Mouse (Mus musculus) left cerebral cortex, adult 2 months (tissue): ENCODE data around the gene Gpr183. TPM values are rescaled to one million over a fixed set of nuclear protein-coding genes. Genes with fewer than 3 reads are reported as not detected.

Source experiments
- DNase-seq, 2 experiments: peaks; one replicate each; pipeline ENCODE4 v3.0.0; 2021 to 2022; ENCODE audit warnings: low spot score in 2 of 2, mixed read lengths in 1 of 2; ENCODE audit errors: extremely low spot score in 1 of 2
- H3K27ac ChIP-seq: fragments of 200-600 bp; 2 replicates; pipeline ENCODE4 v1.8.1; 2022
- H3K4me3 ChIP-seq: fragments of 200-600 bp; 2 replicates; pipeline ENCODE4 v1.8.1; 2022
- CTCF ChIP-seq: fragments of 200-600 bp; IDR thresholded peaks from 2 replicates; pipeline ENCODE4 v1.8.1; 2022; ENCODE audit warnings: antibody characterized with exemption, mild to moderate bottlenecking, moderate library complexity
- intact Hi-C: fragments of 180-260 bp; cut with DNase I; formaldehyde crosslinking; loops from one replicate; pipeline ENCODE4 v1.15.1; 2025
- total RNA-seq, 2 experiments: library from RNA; stranded (reverse); gene quantifications; 2 replicates each; pipeline ENCODE4 v1.2.3; 2021

The Gpr183 gene
- total RNA-seq, 2 experiments from 2014 or later = 0.44 to 0.66 TPM

- H3K4me3 ChIP-seq = no peak overlapping the region
- DNase-seq = no peak
- intact Hi-C loops = no loop called here
- no peak for TF ChIP-seq CTCF
- no peak overlapping the region for H3K27ac ChIP-seq
These were observed 20.5 kb upstream of the Gpr183 start for GRCm38 (mm10) chr14:121985477-121985876.

DNA sequence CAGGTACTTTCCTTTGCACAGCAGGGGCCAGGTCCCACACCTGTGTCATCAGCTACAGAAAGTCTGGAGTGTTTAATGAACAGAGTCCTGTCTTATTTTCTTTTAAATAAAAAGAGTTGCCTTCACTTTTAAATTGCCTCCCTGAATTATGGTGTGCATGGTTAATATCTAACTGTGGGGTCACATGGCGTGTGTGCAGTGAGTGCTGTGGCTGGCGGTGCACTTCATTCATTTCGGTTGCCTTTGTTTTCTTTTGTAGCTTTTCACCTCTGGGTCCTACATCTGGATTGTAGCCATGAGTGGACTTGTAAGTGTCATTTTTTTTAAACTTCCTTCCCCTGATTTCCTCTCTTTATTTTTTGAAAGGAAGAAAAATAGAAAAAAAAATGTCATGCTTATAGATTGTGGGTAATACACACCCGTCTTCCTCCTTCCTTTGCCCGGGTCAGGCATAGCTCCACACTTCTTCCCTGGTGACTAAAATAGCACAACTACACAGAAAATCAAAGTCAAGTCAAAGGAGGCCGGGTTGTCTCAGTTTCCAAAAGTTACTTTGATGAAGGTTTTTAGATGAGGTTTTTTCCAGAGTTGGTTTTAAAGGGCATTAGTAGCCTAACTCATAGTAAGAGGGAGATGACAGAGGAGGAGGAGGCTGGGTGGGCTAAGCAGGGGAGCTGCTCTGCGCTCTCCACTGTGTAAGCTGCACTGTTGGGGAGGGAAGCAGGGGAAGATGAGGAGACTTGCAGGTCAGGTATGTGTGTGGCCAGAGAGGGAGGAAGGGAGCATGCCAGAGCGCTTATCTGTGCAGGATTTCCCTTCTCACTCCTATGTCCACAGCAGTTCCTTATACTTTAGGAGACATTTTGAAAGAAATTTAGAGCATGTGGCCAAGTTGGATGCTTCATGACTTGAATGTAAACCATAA is 18.3 kb upstream of the Gpr183 start:
- Histone ChIP-seq H3K27ac (no peak overlapping the region), H3K4me3 (no peak overlapping the region)
- DNase-seq = no peak
- no peak for TF ChIP-seq CTCF
- intact Hi-C loops = no loop called here

DNA sequence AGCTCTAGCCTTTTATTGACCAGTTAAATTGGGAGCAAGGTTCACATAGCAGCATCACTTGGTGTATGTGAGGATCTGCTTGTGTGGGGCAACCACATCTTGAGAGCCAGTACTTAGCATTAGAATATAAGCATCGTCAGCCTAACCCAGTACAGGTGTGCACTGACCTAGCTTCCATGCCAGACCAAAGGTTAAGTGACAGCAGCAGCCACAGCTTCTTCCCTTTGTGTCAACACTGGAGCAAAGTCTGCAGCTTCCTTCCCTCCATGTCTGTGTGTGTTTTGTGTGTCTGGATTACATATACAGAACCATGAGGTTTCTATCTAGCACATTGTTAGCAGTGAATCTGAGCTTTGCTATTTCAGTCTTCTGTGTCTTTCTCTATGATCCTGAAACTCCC is 16.5 kb upstream of the Gpr183 start:
- no peak for DNase-seq
- Histone ChIP-seq H3K4me3 (no peak overlapping the region), H3K27ac (no peak overlapping the region)
- no peak for TF ChIP-seq CTCF
- intact Hi-C loops = no loop called here

- H3K27ac ChIP-seq = no peak overlapping the region
- DNase-seq = no peak
- TF ChIP-seq CTCF = no peak
- no peak overlapping the region for H3K4me3 ChIP-seq
- intact Hi-C loops = no loop called here
These were observed 8.1 kb upstream of the Gpr183 start for GRCm38 (mm10) chr14:121973114-121973513.

DNA sequence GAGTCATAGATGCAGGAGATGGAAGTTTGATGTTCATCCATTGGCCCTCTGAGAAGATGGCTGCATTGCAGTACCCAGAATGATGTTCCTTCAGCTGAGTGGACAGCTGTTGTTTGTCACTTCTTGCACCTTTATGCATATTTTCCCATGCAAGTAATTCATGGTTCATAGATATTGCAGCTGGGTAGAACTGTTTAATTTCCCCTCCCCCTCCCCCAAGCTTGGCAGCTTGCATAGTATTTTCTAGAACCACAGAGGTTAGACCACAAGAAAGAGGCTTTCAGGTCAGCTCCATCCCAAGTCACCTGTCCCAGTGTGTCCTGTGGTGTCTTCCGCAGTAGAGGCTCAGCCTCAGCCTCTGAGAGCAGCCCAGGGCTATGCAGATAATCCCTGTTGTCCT is 5.4 kb upstream of the Gpr183 start:
- Histone ChIP-seq H3K4me3 (no peak overlapping the region), H3K27ac (no peak overlapping the region)
- no peak for TF ChIP-seq CTCF
- intact Hi-C loops = no loop called here
- DNase-seq = no peak

DNA sequence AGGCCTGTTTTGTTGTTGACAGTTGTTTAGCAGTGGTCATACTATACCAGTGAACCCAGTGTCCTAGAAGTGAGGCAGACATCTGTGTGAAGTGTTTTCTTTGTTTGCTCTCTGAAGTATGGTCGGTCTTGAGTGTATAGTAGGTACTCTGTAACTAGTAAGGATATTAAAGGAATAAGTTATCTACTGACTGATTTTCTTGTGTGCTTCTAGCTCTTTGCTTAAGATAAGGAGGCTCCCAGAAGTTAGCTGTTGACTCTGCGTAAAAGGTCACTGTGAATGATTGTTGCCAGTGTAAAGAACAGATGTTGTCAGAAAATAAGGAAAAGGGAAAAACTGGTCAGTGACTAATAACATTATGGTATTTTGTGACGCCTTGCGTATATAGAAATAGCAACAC is 2.1 kb upstream of the Gpr183 start:
- H3K4me3 ChIP-seq = no peak overlapping the region
- DNase-seq = no peak
- no peak for TF ChIP-seq CTCF
- intact Hi-C loops = no loop called here
- no peak overlapping the region for H3K27ac ChIP-seq

- intact Hi-C loops = no loop called here
- DNase-seq = no peak
- TF ChIP-seq CTCF = no peak
- no peak overlapping the region for H3K4me3 ChIP-seq
- no peak overlapping the region for H3K27ac ChIP-seq
These were observed 466 bp upstream of the Gpr183 start for GRCm38 (mm10) chr14:121965461-121965860.

GRCm38 (mm10) chr14:121963942-121964335 is 1.1 kb downstream of the Gpr183 start:
- no peak for TF ChIP-seq CTCF
- intact Hi-C loops = no loop called here
- H3K27ac ChIP-seq = no peak overlapping the region
- no peak for DNase-seq
- H3K4me3 ChIP-seq = no peak overlapping the region

DNA sequence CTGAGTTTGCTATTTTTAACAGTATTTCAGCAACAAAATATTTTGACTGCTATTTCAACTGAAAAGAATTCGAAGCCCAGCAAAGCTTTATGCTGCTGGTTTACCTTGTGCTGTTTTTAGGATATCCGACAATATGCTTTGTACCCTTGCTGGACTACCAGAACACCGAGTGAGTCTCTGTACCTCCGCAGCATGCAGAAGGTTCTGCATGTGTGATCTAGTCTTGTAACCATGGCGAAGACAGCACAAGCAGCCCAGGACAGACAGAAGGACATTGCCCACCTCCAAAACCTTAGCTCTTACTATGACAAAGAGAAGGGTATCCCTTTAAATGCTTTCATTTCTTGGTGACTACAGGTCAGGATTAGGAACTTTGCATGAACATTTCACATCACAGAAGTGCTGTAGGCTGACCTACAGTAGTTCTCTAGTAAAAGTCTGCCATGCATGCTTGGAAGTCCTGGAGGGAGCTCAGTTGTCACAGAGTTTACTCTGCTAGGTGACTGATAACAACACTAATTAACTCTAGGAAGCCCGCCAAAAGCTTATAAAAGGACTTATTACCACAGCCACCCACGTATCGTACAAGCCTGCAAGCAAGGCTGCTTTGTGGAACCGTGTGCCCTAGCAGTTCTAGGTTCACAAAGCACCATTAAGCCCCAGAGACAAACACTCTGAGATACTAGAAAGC is 1.6 kb downstream of the Gpr183 start:
- no peak for TF ChIP-seq CTCF
- no peak overlapping the region for H3K27ac ChIP-seq

DNA sequence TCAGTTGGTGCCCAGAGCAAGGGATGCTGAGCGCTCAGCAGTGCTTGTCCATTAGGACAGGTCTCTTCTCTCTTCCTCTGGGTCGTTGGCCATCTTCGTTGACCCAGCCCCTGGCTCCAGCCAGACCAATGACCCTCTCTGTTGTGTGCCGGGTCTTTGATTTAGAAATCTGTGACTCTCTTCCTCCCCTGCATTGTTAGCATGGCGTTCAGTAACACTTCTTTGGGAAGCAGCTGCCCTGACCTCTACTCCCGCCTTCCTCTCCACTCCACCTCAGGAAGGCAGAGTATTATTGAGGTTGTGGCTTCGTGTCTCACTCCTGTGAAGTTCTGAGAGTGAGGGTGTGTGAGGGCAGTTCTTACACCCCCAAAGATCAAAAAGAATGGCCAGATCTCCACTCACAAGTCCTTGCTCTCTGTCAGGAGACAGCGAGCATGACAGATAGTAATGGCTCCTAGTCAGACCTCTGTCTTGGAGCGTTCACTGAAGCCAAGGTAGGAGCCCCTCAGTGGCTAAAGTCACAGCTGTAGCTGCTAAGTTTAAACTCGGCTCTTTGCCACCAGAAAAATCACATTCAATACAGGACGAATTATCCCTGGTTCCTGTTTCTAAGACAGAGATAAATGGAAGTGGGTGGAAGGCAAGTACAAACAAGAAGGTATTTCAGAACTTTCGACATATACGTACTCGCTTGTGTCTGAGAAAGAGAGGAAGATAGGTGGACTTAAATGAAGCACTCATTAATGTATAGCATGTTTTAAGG is 2.7 kb downstream of the Gpr183 start:
- DNase-seq = no peak
- H3K27ac ChIP-seq = no peak overlapping the region
- intact Hi-C loops = no loop called here

More for the DNA sequence above, 1.6 kb downstream of the Gpr183 start:
- intact Hi-C loops = no loop called here
- DNase-seq = no peak
- H3K4me3 ChIP-seq = no peak overlapping the region

DNA sequence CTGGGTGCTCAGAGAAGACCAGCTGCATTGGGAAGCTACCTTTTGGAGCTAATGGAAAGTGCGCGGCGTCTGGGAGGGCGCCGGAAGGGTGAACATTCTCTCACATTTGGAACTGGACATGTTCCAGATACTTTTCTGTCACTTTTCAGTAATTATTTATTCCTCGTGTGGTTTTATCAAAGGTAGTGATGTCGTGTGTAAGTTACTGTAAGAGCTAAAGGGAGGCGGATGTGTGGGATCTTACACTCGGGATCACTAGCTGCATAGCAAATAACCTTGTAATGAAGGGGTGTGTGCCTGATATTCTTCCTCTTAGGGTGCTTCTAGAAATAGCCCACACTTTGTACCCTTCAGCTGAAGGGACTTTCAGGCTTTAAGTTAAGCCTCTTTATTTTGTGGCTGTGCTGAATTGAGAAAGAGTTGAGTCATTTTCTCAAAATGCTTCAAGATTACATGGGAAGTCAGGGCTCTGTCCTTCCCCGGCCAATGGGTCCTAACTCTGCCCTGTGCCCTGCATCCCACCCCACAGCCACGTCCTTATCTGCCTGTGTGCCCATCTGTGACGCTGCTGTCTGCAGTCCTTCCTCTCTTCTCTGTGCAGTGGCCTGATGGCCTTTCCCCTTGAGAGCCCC is 3.4 kb downstream of the Gpr183 start:
- intact Hi-C loops = no loop called here
- no peak for DNase-seq
- TF ChIP-seq CTCF = no peak
- Histone ChIP-seq H3K4me3 (no peak overlapping the region), H3K27ac (no peak overlapping the region)

More for the DNA sequence above, 2.7 kb downstream of the Gpr183 start:
- H3K4me3 ChIP-seq = no peak overlapping the region
- no peak for TF ChIP-seq CTCF

- DNase-seq = no peak
- H3K27ac ChIP-seq = no peak overlapping the region
- intact Hi-C loops = no loop called here
- TF ChIP-seq CTCF = no peak
- H3K4me3 ChIP-seq = no peak overlapping the region
These were observed 4.0 kb downstream of the Gpr183 start for GRCm38 (mm10) chr14:121960997-121961396.
